Mouse (Mus musculus): Measurements from ENCODE around the gene Egfem1.

The Egfem1 gene

GRCm38 (mm10) chr3:29345805-29346204, 264.0 kb downstream of the Egfem1 start:
- DNase-seq (ENCODE audit: low spot score in 2 of 2), result no peak

- DNase-seq (ENCODE audit: low spot score in 2 of 2), result no peak
Measured at GRCm38 (mm10) chr3:29366907-29367306, 285.1 kb downstream of the Egfem1 start.

GRCm38 (mm10) chr3:29370519-29370918, 288.7 kb downstream of the Egfem1 start:
- DNase-seq (ENCODE audit: low spot score in 2 of 2), result no peak

- DNase-seq (ENCODE audit: low spot score in 2 of 2), result no peak
Measured at GRCm38 (mm10) chr3:29381255-29381654, 299.4 kb downstream of the Egfem1 start.

- no peak for DNase-seq (ENCODE audit: low spot score in 2 of 2)
Measured at GRCm38 (mm10) chr3:29399064-29399463, 317.2 kb downstream of the Egfem1 start.

- DNase-seq (ENCODE audit: low spot score in 2 of 2), result no peak
Measured at GRCm38 (mm10) chr3:29421634-29422033, 339.8 kb downstream of the Egfem1 start.

GRCm38 (mm10) chr3:29432109-29433091, 350.6 kb downstream of the Egfem1 start:
- DNase-seq (ENCODE audit: low spot score in 2 of 2), result no peak

- DNase-seq (ENCODE audit: low spot score in 2 of 2), result no peak
Measured at GRCm38 (mm10) chr3:29443024-29443423, 361.2 kb downstream of the Egfem1 start.

GRCm38 (mm10) chr3:29444661-29445060, 362.8 kb downstream of the Egfem1 start:
- DNase-seq (ENCODE audit: low spot score in 2 of 2), result peak in 1 of 2 experiments; percentile 48

- DNase-seq (ENCODE audit: low spot score in 2 of 2), result no peak
Measured at GRCm38 (mm10) chr3:29446081-29446480, 364.3 kb downstream of the Egfem1 start.

GRCm38 (mm10) chr3:29448829-29449406, 367.1 kb downstream of the Egfem1 start:
- no peak for DNase-seq (ENCODE audit: low spot score in 2 of 2)

GRCm38 (mm10) chr3:29498211-29498610, 416.4 kb downstream of the Egfem1 start:
- no peak for DNase-seq (ENCODE audit: low spot score in 2 of 2)

GRCm38 (mm10) chr3:29499188-29499587, 417.4 kb downstream of the Egfem1 start:
- DNase-seq (ENCODE audit: low spot score in 2 of 2), result no peak

GRCm38 (mm10) chr3:29525298-29525962, 443.6 kb downstream of the Egfem1 start:
- no peak for DNase-seq (ENCODE audit: low spot score in 2 of 2)

GRCm38 (mm10) chr3:29525963-29526301, 444.1 kb downstream of the Egfem1 start:
- DNase-seq (ENCODE audit: low spot score in 2 of 2), result no peak

GRCm38 (mm10) chr3:29539211-29539610, 457.4 kb downstream of the Egfem1 start:
- DNase-seq (ENCODE audit: low spot score in 2 of 2), result no peak

- DNase-seq (ENCODE audit: low spot score in 2 of 2), result no peak
Measured at GRCm38 (mm10) chr3:29539902-29540301, 458.1 kb downstream of the Egfem1 start.

GRCm38 (mm10) chr3:29541477-29542079, 459.8 kb downstream of the Egfem1 start:
- no peak for DNase-seq (ENCODE audit: low spot score in 2 of 2)

GRCm38 (mm10) chr3:29544056-29544455, 462.2 kb downstream of the Egfem1 start:
- no peak for DNase-seq (ENCODE audit: low spot score in 2 of 2)

- no peak for DNase-seq (ENCODE audit: low spot score in 2 of 2)
Measured at GRCm38 (mm10) chr3:29563171-29563570, 481.3 kb downstream of the Egfem1 start.

GRCm38 (mm10) chr3:29578055-29578860, 496.4 kb downstream of the Egfem1 start:
- no peak for DNase-seq (ENCODE audit: low spot score in 2 of 2)
